Mouse (Mus musculus) kidney, adult 2 months (tissue): Measurements from ENCODE around the gene Sytl1.

Source experiments
- CTCF ChIP-seq: fragments of 200-500 bp; conservative IDR thresholded peaks from 2 replicates; pipeline ENCODE4 v1.5.1; 2011; ENCODE audit warnings: low read depth, mild to moderate bottlenecking, control low read depth, low read length, moderate library complexity, mixed read lengths; ENCODE audit not compliant: insufficient read depth, insufficient read length
- POLR2A ChIP-seq: fragments of 200-500 bp; IDR thresholded peaks from one replicate; pipeline ENCODE4 v1.6.1; 2011; ENCODE audit warnings: low read depth, low read length, control low read depth

DNA sequence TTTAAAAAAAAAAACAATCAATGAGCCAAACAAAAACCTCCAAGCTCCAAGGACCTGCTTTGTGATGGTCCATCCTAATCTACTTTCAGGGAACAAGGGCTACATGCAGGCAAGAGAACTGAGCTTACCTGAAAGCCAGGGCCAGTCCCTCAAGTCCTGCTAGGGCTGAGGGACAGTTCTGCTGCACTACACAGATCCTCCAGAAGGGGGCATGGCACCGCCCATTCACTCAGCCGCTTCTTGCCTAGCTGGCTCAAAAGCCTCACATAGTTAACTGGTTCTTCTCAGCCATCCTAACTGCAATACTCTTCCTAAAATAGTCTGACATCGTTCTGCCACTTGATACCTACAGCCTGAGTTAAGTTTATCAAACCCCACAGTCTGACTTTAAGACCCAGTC lies 44.4 kb upstream of the Sytl1 start:
- TF ChIP-seq POLR2A (no peak), CTCF (peak; percentile 85)
